Mouse (Mus musculus) E14TG2a.4 (cell line): ENCODE data around the gene Spry1.

Source experiments
- H3K27me3 ChIP-seq: 2 replicates; pipeline ENCODE4 v1.6.1; 2014; ENCODE audit warnings: low read length, control low read depth; ENCODE audit not compliant: insufficient read depth
- H3K36me3 ChIP-seq: 2 replicates; pipeline ENCODE4 v1.6.1; 2014; ENCODE audit warnings: low read length, control low read depth; ENCODE audit not compliant: insufficient read depth
- H3K4me1 ChIP-seq: replicated peaks from 2 replicates; pipeline ENCODE4 v1.6.1; 2014; ENCODE audit warnings: low read depth, low read length, control low read depth
- H3K4me3 ChIP-seq: replicated peaks from 2 replicates; pipeline ENCODE4 v1.5.1; 2014; ENCODE audit warnings: mild to moderate bottlenecking, low read length
- H3K9me3 ChIP-seq: 2 replicates; pipeline ENCODE4 v1.6.1; 2014; ENCODE audit warnings: low read length, control low read depth
- CTCF ChIP-seq: conservative IDR thresholded peaks from 2 replicates; pipeline ENCODE4 v1.5.1; 2014; ENCODE audit warnings: low read length
- NANOG ChIP-seq: IDR thresholded peaks from 2 replicates; pipeline ENCODE4 v1.6.1; 2014; ENCODE audit warnings: borderline replicate concordance, low read length, mixed read lengths
- POU5F1 ChIP-seq: IDR thresholded peaks from 2 replicates; pipeline ENCODE4 v1.6.1; 2014; ENCODE audit warnings: low read length, borderline replicate concordance

Gene Spry1

DNA sequence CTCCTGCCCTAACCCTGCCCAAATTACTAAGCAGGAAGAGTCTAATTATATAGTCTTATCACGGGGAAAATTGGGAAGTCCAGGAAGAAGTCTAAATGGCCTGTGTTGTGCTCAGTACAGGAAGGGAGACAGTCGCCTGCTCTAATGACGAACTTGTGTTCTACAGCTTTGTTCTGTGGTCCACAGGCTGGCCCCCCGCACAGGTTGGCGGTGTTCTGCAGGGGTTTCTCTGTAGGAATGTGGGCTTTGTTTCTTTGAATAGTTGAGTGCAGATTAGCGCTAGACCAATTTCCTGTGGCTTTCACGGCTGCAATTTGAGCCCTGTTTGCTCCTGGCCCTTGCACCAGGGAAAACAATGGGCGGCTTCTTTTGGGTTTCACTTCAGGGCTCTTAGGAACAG lies 17.3 kb downstream of the Spry1 start:
- TF ChIP-seq NANOG = peak; percentile 83
- TF ChIP-seq POU5F1 = no peak
- no peak for TF ChIP-seq CTCF
- no peaks in the 10 kb centered on the region for H3K36me3 ChIP-seq
- H3K9me3 ChIP-seq = no peaks in the 10 kb centered on the region
- H3K27me3 ChIP-seq = peaks cover 9% of the 10 kb centered on the region
- H3K4me1 ChIP-seq = peaks cover 39% of the 10 kb centered on the region
- peak overlapping the region; percentile 60; the same call in 1 of the 2 replicates for H3K4me3 ChIP-seq

DNA sequence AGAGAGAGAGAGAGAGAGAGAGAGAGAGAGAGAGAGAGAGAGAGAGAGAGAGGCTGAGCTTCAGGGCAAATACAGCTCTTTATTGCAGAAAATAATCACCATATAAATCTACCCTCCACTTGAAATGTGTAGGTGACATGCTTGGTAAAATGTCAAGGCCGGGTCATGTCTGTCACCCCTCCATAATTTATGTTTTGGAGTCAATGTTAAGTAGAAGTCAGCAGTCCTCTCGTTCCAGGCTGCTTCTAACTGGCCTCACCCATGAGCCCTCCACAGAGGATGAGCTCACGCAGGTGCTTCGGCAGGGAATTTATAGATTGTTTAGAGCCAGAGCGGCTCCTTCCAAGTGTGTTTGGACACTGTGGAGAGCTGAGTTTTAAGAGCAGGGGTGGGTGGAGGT lies 18.4 kb downstream of the Spry1 start:
- Histone ChIP-seq H3K4me1 (peaks cover 39% of the 10 kb centered on the region), H3K4me3 (no peak overlapping the region), H3K9me3 (no peaks in the 10 kb centered on the region), H3K27me3 (peaks cover 5% of the 10 kb centered on the region; the same call in 1 of the 2 replicates), H3K36me3 (no peaks in the 10 kb centered on the region)
- TF ChIP-seq NANOG (no peak), POU5F1 (no peak), CTCF (no peak)

DNA sequence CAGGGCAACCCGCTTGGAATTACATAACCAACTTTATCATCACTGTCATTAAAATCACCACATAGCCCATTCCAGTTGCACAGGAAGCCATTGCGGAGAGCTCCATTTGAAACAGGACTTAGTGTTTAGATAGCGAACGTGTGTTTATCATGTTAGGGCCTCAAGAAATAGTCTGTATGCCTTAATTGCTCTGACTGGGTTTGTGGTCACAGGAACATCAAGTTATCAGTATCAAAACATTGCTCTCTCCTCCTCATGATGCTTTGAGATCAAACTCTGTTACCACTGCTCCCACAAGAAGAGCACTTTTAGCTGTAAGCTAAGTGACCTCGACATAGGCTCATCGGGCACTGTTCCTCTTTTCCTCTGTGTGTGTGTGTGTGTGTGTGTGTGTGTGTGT lies 19.9 kb downstream of the Spry1 start:
- TF ChIP-seq POU5F1 (no peak), CTCF (no peak), NANOG (no peak)
- Histone ChIP-seq H3K27me3 (0 out of 2 replicates have a peak, but pooled peaks cover 5% of the 10 kb centered on the region), H3K9me3 (no peaks in the 10 kb centered on the region), H3K4me1 (peaks cover 30% of the 10 kb centered on the region), H3K36me3 (no peaks in the 10 kb centered on the region), H3K4me3 (no peak overlapping the region)

DNA sequence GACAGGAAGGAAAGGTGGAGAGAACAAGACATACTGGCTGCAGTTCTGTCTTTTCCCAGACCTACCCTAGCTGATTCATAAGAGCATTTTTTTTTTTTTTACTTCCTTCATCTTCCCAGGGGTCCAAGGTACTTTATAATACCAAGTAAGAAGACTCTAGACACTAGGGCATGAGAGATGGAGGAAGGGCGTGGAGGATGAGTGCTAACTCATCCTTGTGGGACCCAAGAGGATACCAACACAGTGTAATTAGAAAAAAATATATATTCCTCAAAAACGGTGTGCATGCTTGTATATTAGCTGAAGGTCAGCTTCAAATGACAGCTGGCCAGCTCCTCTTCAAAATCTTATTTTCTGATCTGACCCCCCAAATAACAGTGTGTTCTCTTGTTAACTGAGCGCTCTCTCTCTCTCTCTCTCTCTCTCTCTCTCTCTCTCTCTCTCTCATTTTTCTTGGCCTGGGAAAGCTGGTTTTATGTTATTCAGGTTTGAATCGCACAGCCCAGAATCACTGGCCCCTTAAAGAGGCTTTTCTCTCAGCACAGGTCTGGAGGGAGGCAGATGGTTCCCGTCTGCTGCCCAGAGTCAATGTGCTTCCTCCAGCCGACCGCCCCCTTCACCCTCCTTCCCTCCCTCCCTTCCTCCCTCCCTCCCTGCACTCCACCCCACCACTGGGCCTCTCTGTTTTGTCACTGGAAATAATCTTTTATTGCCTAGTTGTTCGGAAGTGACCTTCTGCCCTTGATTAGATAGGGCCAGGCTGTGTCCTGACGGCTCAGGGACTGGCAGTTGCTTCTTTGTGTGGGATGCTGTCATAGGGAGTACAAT lies 26.8 kb downstream of the Spry1 start:
- TF ChIP-seq NANOG = no peak
- no peak for TF ChIP-seq CTCF
- TF ChIP-seq POU5F1 = no peak

DNA sequence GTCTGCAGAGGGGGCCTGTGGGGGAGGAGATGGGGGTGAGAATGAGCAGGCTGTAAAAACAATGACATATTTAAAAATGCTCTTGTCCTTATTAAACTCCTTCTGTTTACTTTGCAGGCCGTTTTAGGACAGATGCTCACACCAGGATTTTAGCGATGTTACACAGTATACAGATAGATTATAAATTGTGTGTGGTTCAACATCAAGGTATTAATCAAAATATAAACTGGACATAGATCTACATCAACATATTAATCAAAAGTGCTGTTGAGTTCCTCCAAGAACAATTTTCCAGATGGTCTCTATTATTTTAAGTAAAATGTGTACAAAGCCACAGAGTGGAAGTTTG lies 27.3 kb downstream of the Spry1 start:
- TF ChIP-seq CTCF (no peak), NANOG (no peak), POU5F1 (no peak)
- Histone ChIP-seq H3K4me1 (peaks cover 65% of the 10 kb centered on the region), H3K9me3 (no peaks in the 10 kb centered on the region), H3K36me3 (peaks cover 14% of the 10 kb centered on the region), H3K27me3 (0 out of 2 replicates have a peak, but pooled peaks cover 2% of the 10 kb centered on the region), H3K4me3 (0 out of 2 replicates have a peak overlapping the region, but pooled peaks have one; percentile 17)

More for the DNA sequence above, 26.8 kb downstream of the Spry1 start:
- Histone ChIP-seq H3K27me3 (0 out of 2 replicates have a peak, but pooled peaks cover 2% of the 10 kb centered on the region), H3K4me3 (0 out of 2 replicates have a peak overlapping the region, but pooled peaks have one; percentile 17), H3K9me3 (no peaks in the 10 kb centered on the region), H3K4me1 (peaks cover 59% of the 10 kb centered on the region), H3K36me3 (peaks cover 9% of the 10 kb centered on the region)

DNA sequence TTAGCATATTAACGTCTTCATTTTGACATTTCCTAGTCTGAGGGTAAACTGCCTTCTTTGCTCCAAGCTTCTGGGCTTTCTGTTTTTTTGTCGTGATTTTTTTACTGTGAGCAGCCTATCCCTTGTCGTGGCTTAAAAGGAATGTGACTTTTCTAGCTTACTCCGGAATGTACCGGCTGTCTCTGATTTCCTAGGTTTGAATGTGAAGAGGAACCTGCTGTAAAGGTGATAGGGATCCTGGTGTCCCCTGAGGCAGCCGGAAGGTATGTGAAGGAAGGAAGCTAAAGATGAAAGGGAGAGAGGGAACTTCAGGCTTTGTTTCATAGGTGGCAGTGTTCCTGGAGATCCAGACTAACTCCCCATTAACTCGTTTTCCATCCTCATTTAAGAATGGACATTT lies 28.0 kb downstream of the Spry1 start:
- Histone ChIP-seq H3K27me3 (0 out of 2 replicates have a peak, but pooled peaks cover 2% of the 10 kb centered on the region), H3K9me3 (no peaks in the 10 kb centered on the region), H3K36me3 (peaks cover 21% of the 10 kb centered on the region), H3K4me3 (peak overlapping the region; percentile 21; the same call in 1 of the 2 replicates), H3K4me1 (peaks cover 72% of the 10 kb centered on the region)
- TF ChIP-seq POU5F1 (no peak), CTCF (no peak), NANOG (no peak)

DNA sequence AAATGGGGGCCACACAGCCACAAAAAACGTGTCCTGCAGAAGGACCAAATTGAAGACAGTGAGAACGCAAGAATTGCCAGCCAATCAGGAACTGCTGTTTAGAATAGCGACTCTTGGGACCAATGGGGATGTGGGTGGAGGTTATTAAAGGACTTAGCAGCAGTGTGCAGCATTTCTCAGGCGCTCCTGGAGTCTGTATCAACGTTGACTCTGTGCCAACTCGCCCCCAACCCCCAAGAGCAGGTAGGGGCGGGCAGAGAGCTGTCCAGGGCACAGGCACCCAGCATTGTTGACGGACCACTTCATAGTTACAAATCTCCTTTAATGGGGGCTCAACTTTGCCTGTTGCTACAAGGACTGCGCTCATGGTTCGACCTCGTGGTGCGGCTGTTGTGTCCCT lies 28.9 kb downstream of the Spry1 start:
- Histone ChIP-seq H3K27me3 (0 out of 2 replicates have a peak, but pooled peaks cover 2% of the 10 kb centered on the region), H3K36me3 (peaks cover 28% of the 10 kb centered on the region)
- TF ChIP-seq NANOG = no peak
- TF ChIP-seq CTCF = no peak
- TF ChIP-seq POU5F1 = no peak

DNA sequence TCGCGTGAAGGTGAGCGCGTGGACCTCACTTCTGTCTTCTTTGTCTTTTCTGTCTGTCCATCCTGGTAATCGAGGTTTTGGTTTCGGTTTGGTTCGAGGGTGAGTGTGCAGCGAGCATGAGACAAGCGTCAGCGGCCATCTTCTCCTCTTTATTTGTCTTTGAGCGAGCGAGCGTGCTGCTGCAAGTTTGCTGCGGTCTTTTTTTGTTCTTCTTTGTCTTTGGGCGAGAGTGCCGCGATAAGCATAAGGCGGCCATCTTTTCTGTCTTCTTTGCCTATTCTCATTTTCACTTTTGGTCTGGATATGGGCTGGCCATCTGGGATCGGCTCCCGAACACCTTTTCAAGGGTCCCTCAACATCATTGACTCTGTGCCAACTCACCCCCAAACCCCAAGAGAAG lies 29.4 kb downstream of the Spry1 start:
- peak overlapping the region; percentile 78 for H3K4me3 ChIP-seq
- no peaks in the 10 kb centered on the region for H3K9me3 ChIP-seq
- H3K27me3 ChIP-seq = 0 out of 2 replicates have a peak, but pooled peaks cover 2% of the 10 kb centered on the region
- peaks cover 85% of the 10 kb centered on the region for H3K4me1 ChIP-seq
- H3K36me3 ChIP-seq = peaks cover 33% of the 10 kb centered on the region
- TF ChIP-seq POU5F1 (no peak), NANOG (no peak), CTCF (no peak)

More for the DNA sequence above, 28.9 kb downstream of the Spry1 start:
- Histone ChIP-seq H3K9me3 (no peaks in the 10 kb centered on the region), H3K4me3 (peak overlapping the region; percentile 78), H3K4me1 (peaks cover 81% of the 10 kb centered on the region)

DNA sequence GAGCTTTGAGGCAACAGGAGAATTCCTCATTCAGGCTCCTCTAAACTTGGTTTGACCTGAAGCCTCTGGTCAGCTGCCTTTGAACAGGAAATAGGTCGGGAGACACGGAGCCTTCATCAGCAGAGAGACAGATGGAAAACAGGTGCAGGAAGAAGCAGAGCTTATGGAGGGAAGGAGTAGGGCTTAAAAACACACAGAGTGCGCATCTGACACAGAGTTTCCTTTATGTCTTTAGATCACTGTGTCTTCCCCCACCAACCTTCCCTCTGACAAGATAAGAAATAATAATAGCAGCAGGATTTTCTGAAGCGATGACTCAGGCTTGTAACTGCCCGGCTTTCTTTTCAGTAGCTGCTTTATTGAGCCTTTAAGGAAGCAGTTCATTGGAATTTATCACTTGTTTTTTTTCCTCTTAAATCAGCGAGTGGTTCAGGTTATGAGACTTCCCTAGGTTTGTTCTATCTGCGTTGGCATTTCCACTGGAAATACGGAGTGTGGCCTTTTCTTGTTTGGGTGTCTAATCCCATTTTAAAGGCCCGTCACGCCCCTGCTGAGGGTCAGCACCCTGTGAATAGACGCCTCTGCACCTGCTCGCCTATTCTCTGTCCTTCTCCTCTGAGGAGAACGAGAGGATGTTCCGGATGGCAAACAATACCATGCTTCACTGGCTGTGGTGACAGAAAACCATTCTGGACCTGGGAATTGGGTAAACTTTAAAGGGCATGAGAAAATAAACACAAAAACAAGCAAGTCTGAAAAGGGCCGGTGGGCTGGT lies 32.7 kb downstream of the Spry1 start:
- Histone ChIP-seq H3K4me3 (peak overlapping the region; percentile 3; the same call in 1 of the 2 replicates), H3K4me1 (peaks cover 82% of the 10 kb centered on the region), H3K36me3 (peaks cover 66% of the 10 kb centered on the region), H3K27me3 (no peaks in the 10 kb centered on the region), H3K9me3 (no peaks in the 10 kb centered on the region)
- TF ChIP-seq NANOG (no peak), POU5F1 (no peak), CTCF (no peak)
